Mouse (Mus musculus) kidney, postnatal 0 days (tissue): ENCODE measurements around the gene Canx. TPM values are rescaled to one million over a fixed set of nuclear protein-coding genes. Genes with fewer than 3 reads are reported as not detected.

ENCODE experiments used
- ATAC-seq: fragments of 200-750 bp; cut with Nextera tagmentation; replicated peaks from 2 replicates; pipeline ENCODE4 v1.8.0; 2017; ENCODE audit warnings: low read depth, moderate number of reproducible peaks, moderate TSS enrichment, moderate library complexity; ENCODE audit not compliant: low FRiP score
- DNase-seq: peaks from one replicate; pipeline ENCODE4 v3.0.0-alpha.2; 2016; ENCODE audit warnings: low spot score
- H3K27ac ChIP-seq: fragments of 300-500 bp; sonication (generic); 2 replicates; pipeline ENCODE4 v1.5.1; 2014; ENCODE audit warnings: mild to moderate bottlenecking
- H3K27me3 ChIP-seq: fragments of 300-500 bp; sonication (generic); 2 replicates; pipeline ENCODE4 v1.6.1; 2014; ENCODE audit warnings: low read length, mixed read lengths; ENCODE audit not compliant: insufficient read depth
- H3K36me3 ChIP-seq: fragments of 300-500 bp; sonication (generic); 2 replicates; pipeline ENCODE4 v1.6.1; 2014; ENCODE audit warnings: low read length, mixed read lengths; ENCODE audit not compliant: insufficient read depth
- H3K4me1 ChIP-seq: fragments of 300-500 bp; sonication (generic); replicated peaks from 2 replicates; pipeline ENCODE4 v1.6.1; 2014; ENCODE audit warnings: antibody characterized with exemption, low read length, mixed read lengths; ENCODE audit not compliant: insufficient read depth
- H3K4me2 ChIP-seq: fragments of 300-500 bp; sonication (generic); 2 replicates; pipeline ENCODE4 v1.6.1; 2014; ENCODE audit warnings: mild to moderate bottlenecking, low read length, moderate library complexity, mixed read lengths
- H3K4me3 ChIP-seq: fragments of 300-500 bp; sonication (generic); replicated peaks from 2 replicates; pipeline ENCODE4 v1.5.1; 2014; ENCODE audit warnings: low read depth, low read length
- H3K9ac ChIP-seq: fragments of 300-500 bp; sonication (generic); 2 replicates; pipeline ENCODE4 v1.6.1; 2014; ENCODE audit warnings: low read depth, low read length
- H3K9me3 ChIP-seq: fragments of 300-500 bp; sonication (generic); replicated peaks from 2 replicates; pipeline ENCODE4 v1.6.1; 2016; ENCODE audit warnings: low read length, inconsistent platforms, mixed read lengths
- CTCF ChIP-seq: IDR thresholded peaks from 2 replicates; pipeline ENCODE4 v1.5.1; 2016; ENCODE audit warnings: antibody characterized with exemption, low read depth, mild to moderate bottlenecking, moderate library complexity
- WGBS: fragments of 180-500 bp; shearing (Covaris S2); extraction: QIAGEN DNeasy Blood & Tissue Kit; methylation state at CpG from one replicate; pipeline ENCODE4 v1.1.7; 2014; 5-methylcytosine and 5-hydroxymethylcytosine counted together
- polyA plus RNA-seq: library from polyadenylated mRNA; unstranded; fragments of >200 nt; fragmentation: Nextera tagmentation; extraction: Ambion mirVana; gene quantifications from 2 replicates; pipeline ENCODE4 v1.2.1, GENCODE M21; 2015

Canx gene
- polyA plus RNA-seq, 1 experiment from 2014 or later: 302 TPM

- DNase-seq (no peak), ATAC-seq (no peak)
- TF ChIP-seq CTCF: no peak
- Histone ChIP-seq H3K27ac (no peak overlapping the region), H3K27me3 (no peaks in the 10 kb centered on the region), H3K9ac (no peak overlapping the region), H3K9me3 (no peaks in the 10 kb centered on the region), H3K4me1 (no peaks in the 10 kb centered on the region), H3K4me2 (no peak overlapping the region), H3K36me3 (peaks cover 15% of the 10 kb centered on the region), H3K4me3 (no peak overlapping the region)
- WGBS: 75% methylated on average over 2 of the region's 2 CpGs
Observed at GRCm38 (mm10) chr11:50312803-50313202, 12.7 kb downstream of the Canx start.

DNA sequence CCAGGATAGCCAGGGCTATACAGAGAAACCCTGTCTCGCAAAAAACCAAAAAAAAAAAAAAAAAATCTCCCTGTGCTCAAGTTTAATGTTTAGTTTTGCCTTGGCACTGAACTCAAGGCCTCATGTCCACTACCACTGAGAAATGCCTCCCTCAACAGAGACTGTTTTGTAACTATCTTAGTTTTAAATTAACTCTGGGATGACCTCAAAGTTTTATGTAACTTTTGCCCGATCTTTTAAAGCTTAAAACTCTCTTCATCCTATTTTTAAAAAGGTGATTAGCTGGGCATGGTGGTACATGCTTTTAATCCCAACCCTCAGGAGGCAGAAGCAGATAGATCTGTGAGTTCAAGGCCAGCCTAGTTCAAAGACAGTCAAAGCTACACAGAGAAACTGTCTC lies 22.1 kb downstream of the Canx start:
- no peak for DNase-seq
- 75% methylated on average over 2 of the region's 2 CpGs for WGBS
- H3K27me3 ChIP-seq: no peaks in the 10 kb centered on the region

GRCm38 (mm10) chr11:50292190-50292855 lies 33.1 kb downstream of the Canx start, which contains the start of gene Maml1:
TSS of gene Maml1 (minus strand) at chr11:50292311.
- Histone ChIP-seq H3K4me1 (no peaks in the 10 kb centered on the region), H3K9ac (peak within 1 kb of the TSS; percentile 98), H3K9me3 (no peaks in the 10 kb centered on the region), H3K36me3 (peaks cover 22% of the 10 kb centered on the region), H3K4me3 (peak within 1 kb of the TSS; percentile 91), H3K4me2 (peak within 1 kb of the TSS; percentile 76), H3K27me3 (no peaks in the 10 kb centered on the region), H3K27ac (peak within 1 kb of the TSS; percentile 98)
- ATAC-seq (peak; percentile 96), DNase-seq (peak; percentile 100)
- peak; percentile 26; the same call in 1 of the 2 replicates for TF ChIP-seq CTCF
- under 1% methylated on average over 45 of the region's 45 CpGs for WGBS

More for the DNA sequence above, 22.1 kb downstream of the Canx start:
- Histone ChIP-seq H3K9ac (no peak overlapping the region), H3K9me3 (no peaks in the 10 kb centered on the region), H3K4me2 (no peak overlapping the region), H3K4me3 (no peak overlapping the region), H3K27ac (no peak overlapping the region), H3K4me1 (no peaks in the 10 kb centered on the region), H3K36me3 (peaks cover 71% of the 10 kb centered on the region)
- no peak for TF ChIP-seq CTCF
- ATAC-seq: no peak

DNA sequence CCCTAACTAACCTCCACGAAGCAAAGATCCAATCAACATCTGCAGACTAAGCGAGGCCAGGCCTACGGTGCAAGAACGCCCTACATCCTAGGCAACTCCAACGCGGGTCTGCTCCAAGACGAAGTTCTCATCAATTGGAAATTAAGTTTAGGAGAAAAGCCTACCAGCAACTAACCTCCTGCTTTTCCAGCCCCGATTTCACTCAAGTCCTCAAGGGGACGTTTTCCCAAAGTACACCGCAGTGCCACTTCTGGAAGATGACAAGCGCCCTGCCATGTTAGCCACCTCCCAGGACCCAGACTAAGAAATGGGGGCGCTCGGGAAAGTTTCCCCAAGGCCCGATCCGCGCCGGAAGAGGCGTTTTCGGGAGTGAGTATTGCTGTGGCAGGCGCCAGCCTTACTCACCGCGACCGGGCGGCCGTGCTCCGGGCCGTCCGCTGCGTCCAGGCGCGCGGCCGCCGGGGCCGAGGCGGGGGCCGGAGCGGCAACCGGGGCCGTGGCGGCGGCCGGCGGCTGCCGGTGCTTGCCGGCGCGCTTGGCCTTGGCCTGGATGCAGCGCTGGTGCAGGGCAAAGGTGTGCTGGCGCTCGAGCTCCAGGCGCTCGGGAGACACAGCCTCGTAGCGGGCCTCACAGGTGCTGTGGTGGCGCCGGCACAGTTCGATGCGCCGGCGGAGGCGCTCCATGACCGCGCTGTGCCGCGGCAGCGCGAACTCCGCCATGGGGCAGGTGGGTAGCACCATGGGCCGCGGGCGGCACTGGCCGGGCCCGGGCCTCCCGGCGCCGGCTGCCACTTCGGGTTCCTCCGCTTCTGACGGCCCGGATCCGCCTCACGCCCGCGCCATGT lies 33.9 kb downstream of the Canx start:
- under 1% methylated on average over 65 of the region's 85 CpGs for WGBS
- Histone ChIP-seq H3K36me3 (peaks cover 17% of the 10 kb centered on the region), H3K4me2 (peak overlapping the region; percentile 76), H3K4me3 (peak overlapping the region; percentile 91), H3K4me1 (no peaks in the 10 kb centered on the region), H3K9me3 (no peaks in the 10 kb centered on the region), H3K9ac (peak overlapping the region; percentile 98), H3K27ac (peak overlapping the region; percentile 98), H3K27me3 (no peaks in the 10 kb centered on the region)
- no peak for TF ChIP-seq CTCF
- ATAC-seq (peak; percentile 70), DNase-seq (peak; percentile 56)

GRCm38 (mm10) chr11:50290486-50291225 lies 34.8 kb downstream of the Canx start:
- peak overlapping the region; percentile 98 for H3K9ac ChIP-seq
- peaks cover 14% of the 10 kb centered on the region for H3K36me3 ChIP-seq
- peak overlapping the region; percentile 98 for H3K27ac ChIP-seq
- DNase-seq: peak; percentile 83
- no peaks in the 10 kb centered on the region for H3K9me3 ChIP-seq
- WGBS: 2% methylated on average over 20 of the region's 20 CpGs
- no peaks in the 10 kb centered on the region for H3K4me1 ChIP-seq
- no peak for TF ChIP-seq CTCF
- H3K27me3 ChIP-seq: no peaks in the 10 kb centered on the region
- H3K4me3 ChIP-seq: peak overlapping the region; percentile 91
- no peak for ATAC-seq
- peak overlapping the region; percentile 76 for H3K4me2 ChIP-seq

DNA sequence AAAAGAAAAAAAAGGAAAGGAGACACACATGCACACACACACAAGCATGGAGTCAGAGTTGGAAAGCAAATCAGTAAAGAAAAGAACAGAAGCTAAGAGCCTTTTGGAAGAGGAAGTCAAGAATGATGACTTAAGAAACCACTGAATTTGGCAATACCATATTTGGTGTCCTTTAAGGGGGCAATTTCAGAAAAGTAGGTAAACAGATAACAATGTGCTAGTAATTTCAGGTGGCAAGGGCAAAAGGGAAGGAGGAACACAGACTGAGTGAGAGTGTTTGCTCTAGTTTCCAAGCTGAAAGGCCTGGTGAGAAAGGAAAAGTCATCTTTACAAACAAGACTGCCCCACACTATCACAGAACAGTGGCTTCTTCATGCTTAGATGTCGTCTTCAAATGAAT lies 39.0 kb downstream of the Canx start:
- H3K4me3 ChIP-seq: no peak overlapping the region
- H3K4me1 ChIP-seq: no peaks in the 10 kb centered on the region
- no peak overlapping the region for H3K4me2 ChIP-seq
- no peaks in the 10 kb centered on the region for H3K27me3 ChIP-seq
- DNase-seq: no peak
- peaks cover 5% of the 10 kb centered on the region; the same call in 1 of the 2 replicates for H3K36me3 ChIP-seq
- ATAC-seq: no peak
- WGBS: 91% methylated on average over 1 of the region's 1 CpGs
- H3K9ac ChIP-seq: no peak overlapping the region
- H3K9me3 ChIP-seq: no peaks in the 10 kb centered on the region
- no peak overlapping the region for H3K27ac ChIP-seq
- no peak for TF ChIP-seq CTCF
